Mouse (Mus musculus): ENCODE data around the gene Sh2d4b.

Gene Sh2d4b

GRCm38 (mm10) chr14:40837397-40837796, 55.7 kb downstream of the Sh2d4b start:
- no peak for DNase-seq (ENCODE audit: low read depth, low spot score)

GRCm38 (mm10) chr14:40830505-40830904, 62.6 kb downstream of the Sh2d4b start:
- DNase-seq (ENCODE audit: low read depth, low spot score) = no peak

GRCm38 (mm10) chr14:40830094-40830493, 63.0 kb downstream of the Sh2d4b start:
- DNase-seq (ENCODE audit: low read depth, low spot score) = no peak

- DNase-seq (ENCODE audit: low read depth, low spot score) = peak; percentile 10
Observed at GRCm38 (mm10) chr14:40818051-40818450, 75.0 kb downstream of the Sh2d4b start.

- no peak for DNase-seq (ENCODE audit: low read depth, low spot score)
Observed at GRCm38 (mm10) chr14:40816715-40817114, 76.4 kb downstream of the Sh2d4b start.

GRCm38 (mm10) chr14:40791606-40792005, 101.5 kb downstream of the Sh2d4b start:
- DNase-seq (ENCODE audit: low read depth, low spot score) = peak; percentile 50

GRCm38 (mm10) chr14:40789110-40789509, 104.0 kb downstream of the Sh2d4b start:
- peak; percentile 54 for DNase-seq (ENCODE audit: low read depth, low spot score)

- DNase-seq (ENCODE audit: low read depth, low spot score) = no peak
Observed at GRCm38 (mm10) chr14:40769097-40770090, 123.7 kb downstream of the Sh2d4b start.

Data from mesoderm, embryonic 11.5 days (tissue).